Mouse (Mus musculus) forebrain, embryonic 14.5 days (tissue): ENCODE results near the gene Srpk3. TPM values are rescaled to one million over a fixed set of nuclear protein-coding genes. Genes with fewer than 3 reads are reported as not detected.

Experiments
- ATAC-seq: fragments of 200-750 bp; cut with Nextera tagmentation; 2 replicates; pipeline ENCODE4 v1.8.0; 2017; ENCODE audit warnings: mild to moderate bottlenecking, moderate library complexity
- DNase-seq: peaks from one replicate; pipeline ENCODE4 v3.0.0-alpha.2; 2015; ENCODE audit warnings: low spot score
- H3K27ac ChIP-seq: fragments of 300-500 bp; sonication (generic); 2 replicates; pipeline ENCODE4 v1.5.1; 2014; ENCODE audit warnings: low read depth, mild to moderate bottlenecking, control low read depth, low read length, moderate library complexity
- H3K27me3 ChIP-seq: fragments of 300-500 bp; sonication (generic); replicated peaks from 2 replicates; pipeline ENCODE4 v1.6.1; 2014; ENCODE audit warnings: low read length, control low read depth, mixed read lengths; ENCODE audit not compliant: control insufficient read depth, insufficient read depth
- H3K36me3 ChIP-seq: fragments of 300-500 bp; sonication (generic); 2 replicates; pipeline ENCODE4 v1.6.1; 2014; ENCODE audit warnings: low read length, control low read depth; ENCODE audit not compliant: control insufficient read depth, insufficient read depth
- H3K4me1 ChIP-seq: fragments of 300-500 bp; sonication (generic); 2 replicates; pipeline ENCODE4 v1.6.1; 2014; ENCODE audit warnings: antibody characterized with exemption, low read length, control low read depth; ENCODE audit not compliant: control insufficient read depth, insufficient read depth
- H3K4me2 ChIP-seq: fragments of 300-500 bp; sonication (generic); 2 replicates; pipeline ENCODE4 v1.6.1; 2014; ENCODE audit warnings: mild to moderate bottlenecking, control low read depth, low read length
- H3K4me3 ChIP-seq: fragments of 300-500 bp; sonication (generic); 2 replicates; pipeline ENCODE4 v1.5.1; 2014; ENCODE audit warnings: low read depth, low read length, control low read depth
- H3K9ac ChIP-seq: fragments of 300-500 bp; sonication (generic); 2 replicates; pipeline ENCODE4 v1.6.1; 2014; ENCODE audit warnings: mild to moderate bottlenecking, low read length, control low read depth, moderate library complexity
- H3K9me3 ChIP-seq: fragments of 300-500 bp; sonication (generic); replicated peaks from 2 replicates; pipeline ENCODE4 v1.6.1; 2016; ENCODE audit warnings: low read length, control low read depth, mixed read lengths; ENCODE audit not compliant: control insufficient read depth
- WGBS: fragments of 180-500 bp; shearing (Covaris S2); extraction: QIAGEN DNeasy Blood & Tissue Kit; methylation state at CpG from one replicate; pipeline ENCODE4 v1.1.7; 2014; 5-methylcytosine and 5-hydroxymethylcytosine counted together
- polyA plus RNA-seq: library from polyadenylated mRNA; unstranded; fragments of >200 nt; fragmentation: Nextera tagmentation; extraction: Ambion mirVana; gene quantifications from 2 replicates; pipeline ENCODE4 v1.2.1, GENCODE M21; 2014

Gene Srpk3
- polyA plus RNA-seq, 1 experiment from 2014 or later: 1.1 TPM

DNA sequence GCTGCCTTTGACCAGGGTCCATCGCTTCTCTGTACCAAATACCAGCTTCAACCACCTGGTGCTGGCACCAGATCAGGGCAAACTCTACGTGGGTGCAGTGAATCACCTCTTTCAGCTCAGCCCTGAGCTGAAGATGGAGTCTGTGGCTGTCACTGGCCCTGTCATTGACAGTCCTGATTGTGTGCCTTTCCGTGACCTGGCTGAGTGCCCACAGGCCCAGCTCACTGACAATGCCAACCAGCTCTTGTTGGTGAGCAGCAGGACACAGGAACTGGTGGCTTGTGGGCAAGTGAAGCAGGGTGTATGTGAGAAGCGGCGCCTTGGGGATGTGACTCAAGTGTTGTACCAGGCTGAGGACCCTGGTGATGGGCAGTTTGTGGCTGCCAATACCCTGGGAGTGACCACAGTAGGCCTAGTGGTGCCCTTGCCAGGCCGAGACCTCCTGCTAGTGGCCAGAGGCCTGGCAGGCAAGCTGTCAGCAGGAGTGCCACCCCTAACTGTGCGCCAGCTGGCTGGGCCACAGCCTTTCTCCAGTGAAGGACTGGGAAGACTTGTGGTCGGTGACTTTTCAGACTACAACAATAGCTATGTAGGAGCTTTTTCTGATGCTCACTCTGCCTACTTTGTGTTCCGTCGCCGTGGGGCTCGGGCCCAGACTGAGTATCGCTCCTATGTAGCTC is 15.5 kb upstream of the Srpk3 start:
- DNase-seq: no peak
- H3K9me3 ChIP-seq: no peaks in the 10 kb centered on the region
- 77% methylated on average over 13 of the region's 13 CpGs for WGBS
- no peaks in the 10 kb centered on the region for H3K36me3 ChIP-seq
- no peak overlapping the region for H3K4me2 ChIP-seq
- H3K27me3 ChIP-seq: no peaks in the 10 kb centered on the region
- no peak overlapping the region for H3K9ac ChIP-seq
- no peak overlapping the region for H3K4me3 ChIP-seq
- ATAC-seq: no peak
- no peak overlapping the region for H3K27ac ChIP-seq
- H3K4me1 ChIP-seq: no peaks in the 10 kb centered on the region

DNA sequence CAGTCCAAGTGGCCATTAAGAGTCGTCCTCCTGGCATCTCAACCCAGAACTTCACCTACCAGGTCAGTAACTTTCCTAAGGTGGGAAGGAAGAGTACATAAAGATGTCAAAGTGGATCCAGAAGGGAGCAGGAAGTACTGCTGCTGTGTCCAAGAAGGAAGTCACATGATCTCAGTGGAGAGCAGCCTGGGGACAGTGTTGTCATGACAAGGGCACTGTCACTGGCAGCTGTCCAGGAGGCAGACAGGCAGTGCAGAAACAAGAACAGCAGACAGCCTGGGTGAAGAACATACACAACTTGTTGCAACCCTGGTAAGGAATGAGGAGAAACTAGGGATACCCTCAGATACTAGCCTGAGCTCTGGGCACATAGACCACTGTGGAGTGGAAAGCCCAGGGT is 8.9 kb upstream of the Srpk3 start:
- Histone ChIP-seq H3K27ac (no peak overlapping the region), H3K36me3 (no peaks in the 10 kb centered on the region), H3K4me3 (no peak overlapping the region), H3K4me2 (no peak overlapping the region), H3K27me3 (no peaks in the 10 kb centered on the region), H3K9ac (no peak overlapping the region), H3K9me3 (no peaks in the 10 kb centered on the region), H3K4me1 (no peaks in the 10 kb centered on the region)
- DNase-seq (no peak), ATAC-seq (no peak)
- WGBS: 50% methylated on average over 1 of the region's 1 CpGs

DNA sequence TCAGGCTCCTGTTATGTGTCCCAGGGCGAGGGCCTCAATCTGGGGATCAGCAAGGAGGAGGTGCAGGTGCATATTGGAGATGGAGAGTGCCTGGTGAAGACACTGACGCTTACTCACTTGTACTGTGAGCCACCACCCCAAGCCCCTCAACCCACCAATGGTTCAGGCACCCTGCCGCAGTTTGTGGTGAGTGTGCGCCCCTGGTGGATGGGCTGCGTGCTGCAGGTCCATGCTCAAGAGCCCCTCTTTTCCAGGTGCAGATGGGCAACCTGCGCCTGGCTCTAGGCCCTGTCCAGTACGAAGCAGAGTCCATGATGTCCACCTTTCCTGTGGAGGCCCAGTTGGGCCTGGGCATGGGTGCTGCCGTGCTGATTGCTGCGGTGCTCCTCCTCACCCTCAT is 6.9 kb upstream of the Srpk3 start:
- Histone ChIP-seq H3K4me2 (no peak overlapping the region), H3K9me3 (no peaks in the 10 kb centered on the region), H3K9ac (no peak overlapping the region), H3K4me3 (no peak overlapping the region), H3K27me3 (no peaks in the 10 kb centered on the region), H3K36me3 (no peaks in the 10 kb centered on the region), H3K27ac (no peak overlapping the region), H3K4me1 (no peaks in the 10 kb centered on the region)
- ATAC-seq: no peak
- no peak for DNase-seq
- WGBS: 66% methylated on average over 9 of the region's 9 CpGs

DNA sequence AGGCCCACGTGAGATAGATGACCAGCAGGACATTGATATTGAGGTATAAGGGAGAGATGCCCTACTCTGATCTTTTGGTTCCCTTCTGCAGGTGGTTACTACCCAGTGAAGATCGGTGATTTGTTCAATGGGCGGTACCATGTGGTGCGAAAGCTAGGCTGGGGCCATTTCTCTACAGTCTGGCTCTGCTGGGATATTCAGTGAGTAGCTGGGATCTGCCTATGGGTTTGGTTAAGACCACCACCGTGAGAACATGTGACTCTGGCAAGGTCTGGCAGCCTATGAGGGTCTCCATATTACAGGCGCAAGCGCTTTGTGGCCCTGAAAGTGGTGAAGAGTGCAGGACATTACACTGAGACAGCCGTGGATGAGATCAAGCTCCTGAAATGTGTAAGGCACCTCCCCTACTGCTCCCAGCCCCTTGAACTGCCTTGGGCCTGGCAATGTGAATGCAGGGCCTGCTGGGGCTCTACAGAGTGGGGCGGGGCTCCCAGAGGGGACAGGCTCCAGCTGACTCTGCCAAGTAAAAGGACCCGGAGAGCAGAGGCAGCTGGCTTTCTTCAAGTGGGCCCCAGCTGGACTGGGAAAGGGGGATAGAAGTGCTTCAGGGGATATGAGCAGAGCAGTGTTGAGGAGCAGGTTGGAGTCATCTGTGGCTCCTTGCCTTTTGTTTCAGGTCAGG is 738 bp downstream of the Srpk3 start:
- Histone ChIP-seq H3K9me3 (no peaks in the 10 kb centered on the region), H3K9ac (no peak overlapping the region), H3K27me3 (no peaks in the 10 kb centered on the region), H3K4me1 (no peaks in the 10 kb centered on the region), H3K4me2 (no peak overlapping the region), H3K27ac (no peak overlapping the region), H3K4me3 (no peak overlapping the region), H3K36me3 (peaks cover 29% of the 10 kb centered on the region)
- DNase-seq: no peak
- ATAC-seq: peak; percentile 46; the same call in 1 of the 2 replicates
- 72% methylated on average over 10 of the region's 10 CpGs for WGBS

DNA sequence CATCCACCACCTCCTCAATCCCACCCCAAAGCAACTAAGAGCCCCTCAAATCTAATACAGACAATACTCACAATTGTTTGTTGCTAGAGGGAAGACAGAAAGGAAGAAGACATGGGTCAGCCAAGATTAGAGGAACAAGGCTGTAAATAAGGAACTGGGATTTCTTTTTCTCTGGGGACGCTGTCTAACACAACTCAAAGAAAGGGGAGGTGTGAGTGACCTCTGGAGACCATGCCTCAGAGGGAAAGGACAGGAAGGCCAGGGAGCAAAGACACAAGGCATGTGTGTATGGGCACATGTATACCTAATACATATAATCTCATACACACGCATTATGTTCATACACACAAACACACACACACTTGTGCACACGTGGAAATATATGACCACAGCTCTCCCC is 8.0 kb downstream of the Srpk3 start:
- no peak overlapping the region for H3K4me3 ChIP-seq
- 91% methylated on average over 3 of the region's 3 CpGs for WGBS
- no peak overlapping the region for H3K9ac ChIP-seq
- H3K36me3 ChIP-seq: peaks cover 43% of the 10 kb centered on the region
- DNase-seq: no peak
- H3K9me3 ChIP-seq: no peaks in the 10 kb centered on the region
- H3K4me1 ChIP-seq: peaks cover 8% of the 10 kb centered on the region; the same call in 1 of the 2 replicates
- no peak for ATAC-seq
- H3K27me3 ChIP-seq: no peaks in the 10 kb centered on the region
- H3K27ac ChIP-seq: no peak overlapping the region
- H3K4me2 ChIP-seq: no peak overlapping the region

DNA sequence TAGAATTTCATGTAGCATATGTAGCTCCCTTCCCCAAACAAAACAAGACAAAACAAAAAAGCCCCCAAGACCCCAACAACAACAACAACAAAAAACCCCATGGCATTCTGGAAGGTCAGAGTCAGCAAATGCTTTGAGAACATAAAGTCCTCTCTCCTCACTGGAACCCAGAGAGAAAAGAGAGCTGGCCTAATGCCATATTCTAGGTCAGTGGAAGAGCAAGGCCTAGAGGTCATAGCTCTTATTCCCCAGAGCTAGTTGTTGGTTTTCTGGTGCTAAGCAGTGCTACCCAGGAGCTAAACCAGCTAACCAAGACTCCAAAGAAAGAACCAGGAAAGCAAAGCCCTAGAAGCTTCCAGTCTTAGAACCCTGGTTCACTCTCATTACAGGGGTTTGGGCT is 11.5 kb downstream of the Srpk3 start:
- Histone ChIP-seq H3K9ac (peak overlapping the region; percentile 68), H3K9me3 (no peaks in the 10 kb centered on the region), H3K36me3 (peaks cover 15% of the 10 kb centered on the region), H3K27me3 (no peaks in the 10 kb centered on the region), H3K4me1 (peaks cover 11% of the 10 kb centered on the region; the same call in 1 of the 2 replicates), H3K27ac (no peak overlapping the region), H3K4me2 (peak overlapping the region; percentile 57), H3K4me3 (peak overlapping the region; percentile 50)
- ATAC-seq (no peak), DNase-seq (no peak)

DNA sequence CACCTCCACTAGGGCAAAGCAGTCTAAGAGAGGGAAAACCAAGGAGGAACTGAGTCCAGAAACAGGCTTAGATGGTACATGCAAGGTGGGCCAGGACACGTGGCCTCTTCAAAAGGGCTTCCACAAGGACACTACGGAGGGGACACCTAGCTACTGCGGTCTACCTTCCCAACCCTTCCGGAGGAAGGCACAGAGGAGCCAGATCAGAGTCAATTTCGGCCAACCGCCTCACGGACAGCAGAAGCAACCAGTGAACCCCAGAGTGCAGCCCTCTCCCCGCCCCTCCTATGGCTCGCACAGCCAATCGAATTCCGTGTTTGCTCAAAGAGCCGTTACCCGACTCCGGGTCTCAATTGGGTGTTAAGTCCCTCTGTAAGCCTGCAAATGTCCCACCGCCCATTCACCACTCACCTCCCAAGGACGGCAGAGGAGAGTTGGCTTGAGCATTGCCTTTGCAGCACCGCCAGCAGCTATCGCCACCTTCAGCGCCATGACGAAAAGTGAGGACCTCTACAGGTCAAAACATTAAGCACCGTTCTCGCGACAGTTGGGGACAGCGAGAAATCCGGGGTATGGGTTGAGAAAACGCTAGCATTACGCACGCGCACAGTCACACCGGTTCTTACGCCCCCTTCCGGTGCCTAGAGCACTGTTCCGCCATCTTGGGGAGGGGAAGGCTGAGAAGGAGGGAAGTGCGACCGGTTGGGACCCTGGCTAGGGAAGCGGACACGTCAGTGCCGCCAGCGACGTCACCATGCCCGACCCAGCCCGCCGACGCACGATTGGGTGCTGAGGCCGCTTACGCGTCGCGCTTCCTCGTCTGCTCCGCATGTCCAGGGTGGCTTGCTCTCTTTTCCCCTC is 12.4 kb downstream of the Srpk3 start, which contains the start of the genes Idh3g and Ssr4:
Gene Idh3g, minus strand, starts transcription at position 534 of the 861 bp plus-strand sequence.
Gene Ssr4, plus strand, starts transcription at position 665 of the 861 bp plus-strand sequence.
- H3K9me3 ChIP-seq: no peaks in the 10 kb centered on the region
- peaks cover 11% of the 10 kb centered on the region; the same call in 1 of the 2 replicates for H3K4me1 ChIP-seq
- 36% methylated on average over 52 of the region's 52 CpGs for WGBS
- no peaks in the 10 kb centered on the region for H3K27me3 ChIP-seq
- H3K4me2 ChIP-seq: peak within 1 kb of the TSS; percentile 57
- H3K4me3 ChIP-seq: peak within 1 kb of the TSS; percentile 50
- ATAC-seq: peak; percentile 97
- peak within 1 kb of the TSS; percentile 76 for H3K9ac ChIP-seq
- H3K27ac ChIP-seq: peak within 1 kb of the TSS; percentile 81
- peak; percentile 97 for DNase-seq
- peaks cover 17% of the 10 kb centered on the region for H3K36me3 ChIP-seq

DNA sequence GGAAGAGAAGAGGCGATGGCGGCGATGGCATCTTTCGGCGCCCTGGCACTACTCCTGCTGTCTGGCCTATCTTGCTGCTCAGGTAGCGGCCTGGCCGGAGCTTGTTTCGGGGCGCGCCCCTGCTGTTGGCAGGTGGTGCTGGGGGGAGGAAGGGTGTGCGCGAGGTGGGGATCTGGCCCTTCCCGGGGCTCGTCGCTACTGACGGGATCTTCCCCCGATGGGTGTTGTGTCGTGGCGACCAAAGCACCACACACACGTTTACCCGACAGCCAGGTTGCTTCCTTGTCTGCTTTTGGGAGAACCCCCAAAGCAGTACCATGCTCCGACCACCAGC is 13.0 kb downstream of the Srpk3 start:
- WGBS: 37% methylated on average over 18 of the region's 22 CpGs
- Histone ChIP-seq H3K9me3 (no peaks in the 10 kb centered on the region), H3K36me3 (peaks cover 17% of the 10 kb centered on the region), H3K27ac (peak overlapping the region; percentile 78), H3K27me3 (no peaks in the 10 kb centered on the region), H3K4me2 (peak overlapping the region; percentile 56), H3K4me3 (peak overlapping the region; percentile 50), H3K4me1 (peaks cover 11% of the 10 kb centered on the region; the same call in 1 of the 2 replicates), H3K9ac (peak overlapping the region; percentile 76)
- no peak; the same call in none of the 2 replicates for ATAC-seq
- no peak for DNase-seq
